Mouse (Mus musculus): ENCODE measurements at regions not wholly inside any gene's neighbourhood (a gene's known extent, or its start where the extent isn't known, plus 50 kb on each side); places are given as distances from the start of the nearest gene placed in this dataset.

- Histone ChIP-seq H3K9ac (no peak overlapping the region), H3K27ac (no peak overlapping the region), H3K4me1 (replicated peaks; ENCODE audit: control insufficient read depth, insufficient read depth, low read length) (no peaks in the 10 kb centered on the region), H3K9me3 (ENCODE audit: control insufficient read depth, low read length) (no peaks in the 10 kb centered on the region), H3K4me2 (replicated peaks) (no peak overlapping the region), H3K4me3 (replicated peaks; ENCODE audit: low read length) (no peak overlapping the region), H3K36me3 (replicated peaks; ENCODE audit: control insufficient read depth, insufficient read depth) (no peaks in the 10 kb centered on the region), H3K27me3 (ENCODE audit: control insufficient read depth, insufficient read depth, low read length) (no peaks in the 10 kb centered on the region)
- DNase-seq (ENCODE audit: low spot score) (no peak), ATAC-seq (ENCODE audit: low FRiP score) (no peak)
- WGBS = 88% methylated on average over 13 of the region's 13 CpGs
Observed at GRCm38 (mm10) chr13:51037850-51038450, 62.7 kb upstream of the Spin1 start.

GRCm38 (mm10) chr13:51038955-51039354 lies 61.7 kb upstream of the Spin1 start:
- Histone ChIP-seq H3K9me3 (ENCODE audit: control insufficient read depth, low read length) (peaks cover 6% of the 10 kb centered on the region; the same call in 1 of the 2 replicates), H3K4me1 (replicated peaks; ENCODE audit: control insufficient read depth, insufficient read depth, low read length) (no peaks in the 10 kb centered on the region)
- WGBS = 97% methylated on average over 4 of the region's 4 CpGs

GRCm38 (mm10) chr13:51041121-51041520 lies 59.6 kb upstream of the Spin1 start:
- H3K9ac ChIP-seq = no peak overlapping the region
- 55% methylated on average over 2 of the region's 2 CpGs for WGBS
- H3K27me3 ChIP-seq (ENCODE audit: control insufficient read depth, insufficient read depth, low read length) = no peaks in the 10 kb centered on the region
- ATAC-seq (ENCODE audit: low FRiP score) (no peak), DNase-seq (ENCODE audit: low spot score) (no peak)
- no peaks in the 10 kb centered on the region for H3K36me3 ChIP-seq (replicated peaks; ENCODE audit: control insufficient read depth, insufficient read depth)
- no peak overlapping the region for H3K27ac ChIP-seq
- H3K4me2 ChIP-seq (replicated peaks) = no peak overlapping the region
- no peaks in the 10 kb centered on the region for H3K4me1 ChIP-seq (replicated peaks; ENCODE audit: control insufficient read depth, insufficient read depth, low read length)
- no peak overlapping the region for H3K4me3 ChIP-seq (replicated peaks; ENCODE audit: low read length)
- peaks cover 6% of the 10 kb centered on the region; the same call in 1 of the 2 replicates for H3K9me3 ChIP-seq (ENCODE audit: control insufficient read depth, low read length)

More at GRCm38 (mm10) chr13:51038955-51039354, 61.7 kb upstream of the Spin1 start:
- Histone ChIP-seq H3K4me2 (replicated peaks) (no peak overlapping the region), H3K4me3 (replicated peaks; ENCODE audit: low read length) (no peak overlapping the region), H3K36me3 (replicated peaks; ENCODE audit: control insufficient read depth, insufficient read depth) (no peaks in the 10 kb centered on the region), H3K27ac (no peak overlapping the region), H3K9ac (no peak overlapping the region), H3K27me3 (ENCODE audit: control insufficient read depth, insufficient read depth, low read length) (no peaks in the 10 kb centered on the region)
- ATAC-seq (ENCODE audit: low FRiP score) (no peak), DNase-seq (ENCODE audit: low spot score) (no peak)

- WGBS = 95% methylated on average over 9 of the region's 9 CpGs
- Histone ChIP-seq H3K36me3 (replicated peaks; ENCODE audit: control insufficient read depth, insufficient read depth) (no peaks in the 10 kb centered on the region), H3K4me3 (replicated peaks; ENCODE audit: low read length) (no peak overlapping the region), H3K27ac (no peak overlapping the region), H3K4me1 (replicated peaks; ENCODE audit: control insufficient read depth, insufficient read depth, low read length) (no peaks in the 10 kb centered on the region), H3K9ac (no peak overlapping the region), H3K4me2 (replicated peaks) (no peak overlapping the region), H3K27me3 (ENCODE audit: control insufficient read depth, insufficient read depth, low read length) (no peaks in the 10 kb centered on the region), H3K9me3 (ENCODE audit: control insufficient read depth, low read length) (peaks cover 6% of the 10 kb centered on the region; the same call in 1 of the 2 replicates)
- ATAC-seq (ENCODE audit: low FRiP score) (no peak), DNase-seq (ENCODE audit: low spot score) (no peak)
Observed at GRCm38 (mm10) chr13:51042881-51043402, 57.7 kb upstream of the Spin1 start.

All from hindbrain, embryonic 14.5 days (tissue).